Mouse (Mus musculus) heart, embryonic 16.5 days (tissue): ENCODE measurements around the gene Anks1. TPM values are rescaled to one million over a fixed set of nuclear protein-coding genes. Genes with fewer than 3 reads are reported as not detected.

Experiments used
- ATAC-seq: fragments of 200-750 bp; cut with Nextera tagmentation; replicated peaks from 2 replicates; pipeline ENCODE4 v1.8.0; 2017; ENCODE audit warnings: moderate number of reproducible peaks; ENCODE audit not compliant: insufficient read depth, low FRiP score; ENCODE audit errors: extremely low read depth
- H3K27ac ChIP-seq: fragments of 300-500 bp; sonication (generic); 2 replicates; pipeline ENCODE4 v1.5.1; 2014; ENCODE audit warnings: mild to moderate bottlenecking, low read length, control low read depth, moderate library complexity
- H3K27me3 ChIP-seq: fragments of 300-500 bp; sonication (generic); 2 replicates; pipeline ENCODE4 v1.6.1; 2014; ENCODE audit warnings: low read length, mixed read lengths; ENCODE audit not compliant: control insufficient read depth, insufficient read depth
- H3K36me3 ChIP-seq: fragments of 300-500 bp; sonication (generic); 2 replicates; pipeline ENCODE4 v1.6.1; 2014; ENCODE audit not compliant: control insufficient read depth, insufficient read depth
- H3K4me1 ChIP-seq: fragments of 300-500 bp; sonication (generic); 2 replicates; pipeline ENCODE4 v1.6.1; 2014; ENCODE audit warnings: low read length, mixed read lengths; ENCODE audit not compliant: control insufficient read depth, insufficient read depth
- H3K4me2 ChIP-seq: fragments of 300-500 bp; sonication (generic); 2 replicates; pipeline ENCODE4 v1.6.1; 2014; ENCODE audit warnings: low read depth, mild to moderate bottlenecking, control low read depth, low read length
- H3K4me3 ChIP-seq: fragments of 300-500 bp; sonication (generic); 2 replicates; pipeline ENCODE4 v1.5.1; 2014; ENCODE audit warnings: mild to moderate bottlenecking, control low read depth, low read length
- H3K9ac ChIP-seq: fragments of 300-500 bp; sonication (generic); 2 replicates; pipeline ENCODE4 v1.6.1; 2014; ENCODE audit warnings: low read length, control low read depth
- H3K9me3 ChIP-seq: fragments of 300-500 bp; sonication (generic); replicated peaks from 2 replicates; pipeline ENCODE4 v1.6.1; 2016; ENCODE audit warnings: low read length; ENCODE audit not compliant: control insufficient read depth
- WGBS: fragments of 180-500 bp; shearing (Covaris S2); extraction: QIAGEN DNeasy Blood & Tissue Kit; methylation state at CpG from one replicate; pipeline ENCODE4 v1.1.7; 2014; 5-methylcytosine and 5-hydroxymethylcytosine counted together
- polyA plus RNA-seq: library from polyadenylated mRNA; unstranded; fragments of >200 nt; fragmentation: Nextera tagmentation; extraction: Ambion mirVana; gene quantifications from 2 replicates; pipeline ENCODE4 v1.2.1, GENCODE M21; 2015

Gene Anks1
- polyA plus RNA-seq, 1 experiment from 2014 or later, result 11.4 TPM

DNA sequence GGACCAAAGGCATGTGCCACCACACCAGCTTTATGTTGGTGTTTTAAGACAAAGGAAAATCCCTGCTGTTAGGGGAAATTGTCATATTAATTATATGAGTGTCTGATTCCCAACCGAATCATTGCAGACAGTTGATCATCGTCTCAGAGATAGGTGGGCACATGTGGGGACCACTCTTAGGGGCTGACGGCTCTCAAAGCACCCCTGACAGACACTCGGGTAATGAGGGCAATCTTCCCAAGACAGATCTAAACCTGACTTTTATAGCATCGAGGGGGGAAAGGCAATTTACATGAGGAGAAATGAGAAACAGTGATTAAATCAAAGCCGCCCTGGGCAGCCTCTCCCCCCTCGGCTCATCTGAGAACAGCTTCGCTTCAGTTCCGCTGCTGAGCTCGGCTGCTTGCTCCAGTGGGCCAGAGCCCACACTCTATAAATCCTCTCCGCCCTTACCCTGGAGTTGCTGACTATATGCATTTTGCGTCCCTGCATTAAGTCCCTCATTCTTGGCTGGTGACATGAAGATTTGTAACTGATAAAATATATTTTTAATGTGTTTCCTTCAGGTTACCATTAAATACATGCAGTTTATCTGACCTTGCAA lies 192.3 kb downstream of the Anks1 start:
- Histone ChIP-seq H3K27ac (no peak overlapping the region), H3K27me3 (no peaks in the 10 kb centered on the region), H3K4me2 (no peak overlapping the region), H3K36me3 (no peaks in the 10 kb centered on the region), H3K9me3 (peaks cover 3% of the 10 kb centered on the region; the same call in 1 of the 2 replicates), H3K9ac (no peak overlapping the region), H3K4me3 (no peak overlapping the region), H3K4me1 (no peaks in the 10 kb centered on the region)
- ATAC-seq, result no peak
- WGBS, result 69% methylated on average over 12 of the region's 12 CpGs

DNA sequence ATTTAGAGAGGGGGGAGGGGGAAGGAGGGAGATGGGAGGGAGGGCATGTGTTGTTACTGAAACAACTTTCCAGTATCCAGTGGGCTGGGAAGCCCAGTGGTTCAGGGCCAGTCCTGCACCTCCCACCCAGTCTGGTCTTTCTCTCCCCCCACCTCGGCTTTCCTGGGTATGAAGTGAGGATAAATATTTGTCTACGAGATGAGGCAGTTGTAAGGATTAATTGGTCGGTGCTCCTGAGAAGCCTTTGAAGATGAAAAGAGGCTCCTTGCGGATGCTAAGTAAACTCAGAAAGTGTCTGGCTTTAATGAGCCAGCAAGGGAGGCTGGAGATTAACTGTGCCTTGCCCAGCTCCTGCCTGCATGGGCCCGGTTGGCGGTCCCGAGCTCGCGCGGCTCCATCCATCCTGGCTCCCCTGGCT lies 192.8 kb downstream of the Anks1 start:
- no peak overlapping the region for H3K4me3 ChIP-seq
- H3K9me3 ChIP-seq, result peaks cover 3% of the 10 kb centered on the region; the same call in 1 of the 2 replicates
- H3K27me3 ChIP-seq, result no peaks in the 10 kb centered on the region
- H3K27ac ChIP-seq, result no peak overlapping the region
- no peaks in the 10 kb centered on the region for H3K4me1 ChIP-seq
- ATAC-seq, result no peak
- H3K4me2 ChIP-seq, result no peak overlapping the region
- 47% methylated on average over 10 of the region's 10 CpGs for WGBS
- no peak overlapping the region for H3K9ac ChIP-seq
- no peaks in the 10 kb centered on the region for H3K36me3 ChIP-seq

DNA sequence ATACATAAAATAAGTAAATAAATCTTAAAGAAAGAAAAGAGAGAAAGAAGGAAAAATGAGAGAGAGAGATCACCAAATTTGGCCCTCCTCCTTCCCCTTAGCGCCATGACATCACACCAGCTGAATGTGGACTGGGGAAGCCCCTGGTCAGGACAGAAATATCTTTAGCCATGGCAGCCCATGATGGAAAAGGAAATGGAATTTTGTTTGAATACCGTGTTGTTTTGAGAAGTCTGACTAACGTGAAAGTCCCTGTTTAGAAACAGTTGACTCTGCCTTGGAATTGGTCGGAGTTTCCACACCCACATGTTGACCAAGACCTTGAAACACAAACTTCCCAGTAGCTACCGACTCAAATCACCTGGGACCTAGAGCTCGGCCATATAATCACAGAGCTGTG lies 195.3 kb downstream of the Anks1 start:
- peaks cover 3% of the 10 kb centered on the region; the same call in 1 of the 2 replicates for H3K9me3 ChIP-seq
- WGBS, result 61% methylated on average over 6 of the region's 6 CpGs
- no peak overlapping the region for H3K27ac ChIP-seq
- H3K4me2 ChIP-seq, result no peak overlapping the region
- no peak overlapping the region for H3K4me3 ChIP-seq
- no peaks in the 10 kb centered on the region for H3K4me1 ChIP-seq
- no peak overlapping the region for H3K9ac ChIP-seq
- no peaks in the 10 kb centered on the region for H3K27me3 ChIP-seq
- H3K36me3 ChIP-seq, result no peaks in the 10 kb centered on the region
- no peak for ATAC-seq

DNA sequence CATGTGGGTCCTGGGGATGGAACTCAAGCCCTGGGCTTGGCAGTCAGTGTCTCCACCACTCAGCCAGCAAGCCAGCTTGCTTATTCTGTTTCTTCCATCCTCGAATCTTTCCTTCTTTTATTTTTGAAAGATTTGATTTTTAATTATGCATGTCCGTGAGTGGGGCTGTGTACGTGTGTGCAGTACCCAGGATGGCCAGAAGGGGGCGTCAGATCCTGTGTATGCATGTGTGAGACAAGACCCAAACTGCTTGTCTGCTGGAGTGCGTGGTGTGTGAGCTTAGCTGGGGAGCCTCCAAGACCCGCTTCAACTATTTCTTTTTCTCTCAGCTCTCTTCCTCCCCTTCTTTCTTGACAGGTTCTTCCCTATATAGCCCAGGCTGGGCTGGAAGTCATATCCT lies 197.2 kb downstream of the Anks1 start:
- no peak overlapping the region for H3K27ac ChIP-seq
- H3K4me2 ChIP-seq, result no peak overlapping the region
- H3K27me3 ChIP-seq, result no peaks in the 10 kb centered on the region
- WGBS, result 79% methylated on average over 6 of the region's 6 CpGs
- no peaks in the 10 kb centered on the region for H3K9me3 ChIP-seq
- H3K36me3 ChIP-seq, result no peaks in the 10 kb centered on the region
- H3K4me1 ChIP-seq, result no peaks in the 10 kb centered on the region
- ATAC-seq, result no peak
- no peak overlapping the region for H3K9ac ChIP-seq
- no peak overlapping the region for H3K4me3 ChIP-seq

DNA sequence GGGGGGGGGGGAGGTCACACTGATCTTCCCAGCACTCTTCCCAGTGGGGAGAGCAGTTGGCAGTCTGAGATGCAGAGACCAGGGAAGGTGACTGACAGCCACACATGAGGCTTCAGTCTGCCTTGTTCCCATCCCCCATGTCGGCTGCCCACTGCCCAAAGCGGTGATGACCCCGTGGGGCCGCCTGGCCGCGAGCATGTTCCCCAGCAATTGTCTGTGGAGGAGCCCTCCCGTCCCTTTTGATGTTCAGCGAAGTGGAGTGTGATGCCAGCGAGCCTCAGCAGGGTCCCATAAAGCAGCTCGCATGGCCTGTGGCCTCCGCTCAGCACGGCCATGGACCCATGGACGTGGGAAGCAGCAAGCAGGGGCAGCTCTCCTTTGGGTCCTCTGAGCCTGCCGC lies 198.2 kb downstream of the Anks1 start:
- no peaks in the 10 kb centered on the region for H3K36me3 ChIP-seq
- H3K27ac ChIP-seq, result no peak overlapping the region
- WGBS, result 27% methylated on average over 14 of the region's 14 CpGs
- no peaks in the 10 kb centered on the region for H3K4me1 ChIP-seq
- no peak overlapping the region for H3K9ac ChIP-seq
- ATAC-seq, result no peak
- H3K27me3 ChIP-seq, result no peaks in the 10 kb centered on the region
- H3K4me3 ChIP-seq, result no peak overlapping the region
- H3K9me3 ChIP-seq, result no peaks in the 10 kb centered on the region
- no peak overlapping the region for H3K4me2 ChIP-seq

DNA sequence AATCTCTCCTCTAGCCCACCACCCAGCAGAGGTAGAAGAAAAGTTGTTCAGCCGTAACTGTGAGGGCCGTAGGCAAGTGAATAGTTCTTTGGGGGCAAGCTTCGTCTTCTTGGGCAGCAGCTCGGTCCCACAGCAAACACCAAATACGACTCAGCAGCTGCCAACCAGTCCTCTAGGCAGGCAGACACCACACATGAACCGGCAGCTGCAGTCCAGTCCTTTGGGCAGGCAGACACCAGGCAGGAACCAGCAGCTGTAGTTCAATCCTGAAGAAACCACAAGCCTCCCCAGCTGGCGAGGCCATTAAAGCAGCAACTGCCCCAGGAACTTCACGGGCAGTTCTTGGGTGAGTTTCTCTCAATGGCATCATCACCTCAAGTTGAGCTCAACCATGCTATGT lies 203.2 kb downstream of the Anks1 start:
- 89% methylated on average over 8 of the region's 8 CpGs for WGBS
- Histone ChIP-seq H3K9me3 (no peaks in the 10 kb centered on the region), H3K9ac (no peak overlapping the region), H3K27ac (no peak overlapping the region), H3K4me2 (no peak overlapping the region), H3K4me3 (no peak overlapping the region), H3K27me3 (no peaks in the 10 kb centered on the region), H3K4me1 (no peaks in the 10 kb centered on the region), H3K36me3 (no peaks in the 10 kb centered on the region)
- no peak for ATAC-seq

Other genes with a start within 250 kb of the Anks1 start
- 0.39 and 0.61 TPM in 2 replicates for gene Spdef, start 180.4 kb upstream of the Anks1 start, polyA plus RNA-seq
- gene D17Wsu92e, start 88.7 kb upstream of the Anks1 start, polyA plus RNA-seq, result 15.4 and 16.0 TPM in 2 replicates
- gene Snrpc, start 71.2 kb upstream of the Anks1 start, polyA plus RNA-seq, result 186 and 189 TPM in 2 replicates
- gene Uhrf1bp1, start 52.9 kb upstream of the Anks1 start, polyA plus RNA-seq, result 2.4 and 3.0 TPM in 2 replicates
- 44.5 and 49.9 TPM in 2 replicates for gene Taf11, start 538 bp downstream of the Anks1 start, polyA plus RNA-seq
- gene Tcp11, start 171.3 kb downstream of the Anks1 start, polyA plus RNA-seq, result 0.71 and 1.9 TPM in 2 replicates
- gene Scube3, start 232.8 kb downstream of the Anks1 start, polyA plus RNA-seq, result 0.51 and 0.64 TPM in 2 replicates